Mouse (Mus musculus) left cerebral cortex, adult 11 months (tissue): ENCODE data around the gene Trub2.

ENCODE experiments used
- DNase-seq: peaks from one replicate; pipeline ENCODE4 v3.0.0; 2022; ENCODE audit warnings: low spot score

The Trub2 gene

DNA sequence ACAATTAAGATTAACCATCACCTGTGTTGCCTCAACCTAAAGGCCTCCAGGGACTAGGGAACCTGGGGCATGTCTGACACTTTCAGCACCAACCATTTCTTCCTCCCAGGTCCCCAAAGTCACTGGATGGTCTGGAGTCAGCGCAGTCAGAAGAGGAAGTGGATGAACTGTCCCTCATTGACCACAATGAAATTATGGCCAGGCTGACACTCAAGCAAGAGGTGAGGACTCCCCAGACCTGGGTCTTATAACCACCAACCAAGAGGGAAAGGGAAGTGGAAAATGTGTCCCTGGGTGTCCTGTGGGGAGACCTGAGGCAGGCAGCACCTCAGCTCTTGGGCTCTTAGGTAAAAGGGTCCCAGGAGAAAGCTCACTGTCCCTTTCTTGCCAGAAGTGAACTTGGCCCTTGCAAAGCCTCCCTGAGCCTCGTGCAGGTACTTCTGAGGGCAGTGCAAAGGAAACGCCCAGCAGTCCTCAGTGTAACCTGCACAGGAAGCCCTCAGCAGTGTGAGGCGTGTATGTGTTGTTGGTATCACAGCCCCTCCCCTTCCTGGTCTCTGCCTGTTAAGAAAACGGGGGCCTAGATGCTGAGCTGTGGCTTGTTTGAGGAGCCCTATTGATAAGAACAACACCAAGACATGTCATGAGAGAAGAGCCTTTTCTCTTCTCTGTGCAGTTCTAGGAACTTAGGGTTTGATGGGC is 63.5 kb downstream of the Trub2 start:
- DNase-seq, result no peak

DNA sequence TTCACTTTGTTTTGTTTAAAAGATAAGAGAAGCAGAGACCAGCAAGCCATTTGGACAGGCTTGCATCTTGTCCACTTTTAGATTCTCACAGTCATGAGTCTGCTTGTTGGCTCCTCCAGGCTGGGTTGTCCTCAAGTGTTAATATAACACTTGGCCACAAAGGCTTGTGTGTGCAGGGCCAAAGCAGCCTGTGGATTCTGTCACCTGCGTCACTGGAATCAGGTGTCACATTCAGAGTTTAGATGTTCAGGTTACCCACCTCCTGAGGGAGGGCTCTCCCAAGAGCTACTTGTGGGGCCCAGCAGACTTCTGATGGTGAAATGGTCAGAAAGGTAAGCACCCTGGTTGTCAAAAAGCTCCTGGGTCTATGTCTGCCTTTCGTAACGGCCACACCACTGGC is 65.2 kb downstream of the Trub2 start:
- DNase-seq, result no peak

DNA sequence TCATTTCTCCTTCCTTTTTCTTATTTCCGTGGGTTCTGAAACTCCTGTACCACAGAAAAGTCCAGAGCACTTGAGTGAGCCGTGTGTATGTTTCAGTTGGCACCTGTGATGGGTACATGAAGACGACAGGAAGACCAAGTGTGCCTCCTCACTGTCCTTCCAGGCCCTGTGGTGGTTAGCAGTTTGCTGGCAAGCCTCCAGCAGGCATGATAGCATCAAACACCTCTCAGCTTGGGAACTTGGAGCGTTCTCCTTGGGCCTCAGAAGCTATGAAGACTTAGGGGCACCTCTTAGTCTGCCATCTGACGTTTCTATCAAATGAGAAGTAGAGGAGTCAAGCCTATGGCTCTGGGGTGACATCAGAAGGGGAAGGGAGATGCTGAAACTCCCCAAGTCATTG is 69.7 kb downstream of the Trub2 start:
- no peak for DNase-seq

DNA sequence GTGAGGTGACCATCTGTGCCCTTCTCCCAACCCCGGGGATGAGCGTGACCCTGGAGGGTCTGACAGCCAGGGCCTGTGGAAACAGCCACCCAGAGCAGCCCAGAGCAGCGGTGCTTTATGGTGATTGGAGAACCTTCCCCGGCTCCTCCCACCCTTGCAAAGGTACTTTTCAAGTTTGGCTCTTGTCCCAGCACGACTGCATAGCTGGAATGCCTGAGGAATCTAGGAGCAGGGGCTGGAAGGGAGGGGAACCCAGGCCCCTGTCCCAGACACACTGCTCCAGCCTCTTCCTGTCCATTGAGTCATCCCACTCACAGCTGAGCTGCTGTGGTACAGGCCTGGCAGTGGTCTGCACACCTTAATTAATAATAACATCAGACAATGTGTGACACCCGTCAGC is 71.6 kb downstream of the Trub2 start:
- no peak for DNase-seq

DNA sequence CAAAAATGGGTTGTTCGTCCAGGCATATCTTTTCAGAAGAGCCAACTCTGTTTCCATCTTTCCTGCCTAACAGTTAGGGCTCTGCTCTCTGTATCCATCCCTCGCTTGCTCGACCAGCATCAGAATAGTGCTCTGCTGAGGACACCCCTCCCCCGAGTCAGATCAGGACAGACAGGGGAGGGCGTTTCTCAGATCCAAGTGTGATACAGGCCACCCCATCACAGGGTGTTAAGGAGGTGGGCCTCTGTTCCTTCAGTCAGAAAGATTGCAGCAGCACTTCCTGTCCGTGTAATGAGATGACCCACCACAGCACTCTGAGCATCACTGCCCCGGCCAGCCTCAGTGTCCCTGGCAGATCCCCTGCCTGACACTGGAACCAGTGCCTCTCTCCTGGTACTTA is 72.2 kb downstream of the Trub2 start:
- DNase-seq, result no peak

DNA sequence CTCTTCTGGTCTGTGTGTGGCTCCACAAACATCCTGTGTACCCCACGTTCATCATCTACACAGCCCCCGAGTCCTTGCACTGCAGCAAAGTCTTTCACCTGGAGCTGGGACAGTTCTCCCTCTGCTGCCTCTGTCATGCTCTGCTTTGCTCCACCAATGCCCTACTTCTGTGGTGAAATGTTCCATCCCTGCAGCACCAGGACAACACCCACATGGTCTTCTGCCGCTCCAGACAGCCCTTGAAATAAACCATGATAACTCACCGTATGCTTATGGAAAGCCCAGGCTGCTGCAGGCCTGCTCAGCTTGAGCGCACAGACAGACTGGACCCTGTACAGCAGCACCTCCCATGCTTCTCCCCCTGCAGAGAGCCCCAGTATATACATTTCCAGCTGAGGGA is 74.2 kb downstream of the Trub2 start:
- DNase-seq, result no peak

DNA sequence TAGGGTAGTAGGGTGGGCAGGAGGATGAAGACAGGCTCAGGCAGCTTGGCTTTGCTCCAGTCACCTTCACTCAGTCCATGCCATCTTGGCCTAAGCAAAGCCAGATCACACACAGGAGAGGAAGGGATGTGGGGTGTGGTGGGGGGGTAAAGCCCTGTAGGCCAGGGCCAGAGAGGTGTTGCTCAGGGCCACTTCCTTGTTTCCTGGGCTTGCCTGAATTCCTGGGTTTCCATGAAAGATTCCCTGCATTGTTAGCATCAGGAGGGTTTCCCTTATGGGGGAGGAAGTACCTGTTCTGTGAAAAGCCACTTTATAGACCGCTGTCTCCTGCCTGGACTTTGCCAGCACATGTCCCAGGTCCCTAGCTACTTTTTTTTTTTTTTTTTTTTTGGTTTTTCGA is 74.8 kb downstream of the Trub2 start:
- DNase-seq, result no peak

DNA sequence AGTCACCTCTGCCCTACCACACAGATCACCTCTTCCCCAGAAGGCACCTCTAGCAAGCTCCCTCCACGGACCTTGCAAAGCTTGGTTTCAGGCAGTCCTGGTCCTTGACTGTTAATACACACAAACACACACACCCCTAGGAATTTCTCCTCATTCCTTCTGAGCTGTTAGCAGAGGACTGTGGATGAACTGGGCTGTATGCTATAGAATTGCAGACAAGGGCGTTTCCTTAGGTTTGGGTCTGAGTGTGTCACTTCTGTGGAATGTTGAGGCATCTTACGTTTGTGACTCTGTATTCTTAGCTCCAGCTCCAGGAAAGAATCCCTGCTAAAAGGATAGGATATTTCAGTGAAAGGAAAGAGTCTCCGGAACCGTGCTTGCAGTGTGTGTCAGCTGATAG is 76.4 kb downstream of the Trub2 start:
- no peak for DNase-seq
